Mouse (Mus musculus) heart, adult 9 months (tissue): ENCODE measurements at regions not wholly inside any gene's neighbourhood (a gene's known extent, or its start where the extent isn't known, plus 50 kb on each side); places are given as distances from the start of the nearest gene placed in this dataset.

ENCODE experiments used
- DNase-seq, 2 experiments: peaks; one replicate each; pipeline ENCODE4 v3.0.0; 2022; ENCODE audit warnings: low spot score in 2 of 2

DNA sequence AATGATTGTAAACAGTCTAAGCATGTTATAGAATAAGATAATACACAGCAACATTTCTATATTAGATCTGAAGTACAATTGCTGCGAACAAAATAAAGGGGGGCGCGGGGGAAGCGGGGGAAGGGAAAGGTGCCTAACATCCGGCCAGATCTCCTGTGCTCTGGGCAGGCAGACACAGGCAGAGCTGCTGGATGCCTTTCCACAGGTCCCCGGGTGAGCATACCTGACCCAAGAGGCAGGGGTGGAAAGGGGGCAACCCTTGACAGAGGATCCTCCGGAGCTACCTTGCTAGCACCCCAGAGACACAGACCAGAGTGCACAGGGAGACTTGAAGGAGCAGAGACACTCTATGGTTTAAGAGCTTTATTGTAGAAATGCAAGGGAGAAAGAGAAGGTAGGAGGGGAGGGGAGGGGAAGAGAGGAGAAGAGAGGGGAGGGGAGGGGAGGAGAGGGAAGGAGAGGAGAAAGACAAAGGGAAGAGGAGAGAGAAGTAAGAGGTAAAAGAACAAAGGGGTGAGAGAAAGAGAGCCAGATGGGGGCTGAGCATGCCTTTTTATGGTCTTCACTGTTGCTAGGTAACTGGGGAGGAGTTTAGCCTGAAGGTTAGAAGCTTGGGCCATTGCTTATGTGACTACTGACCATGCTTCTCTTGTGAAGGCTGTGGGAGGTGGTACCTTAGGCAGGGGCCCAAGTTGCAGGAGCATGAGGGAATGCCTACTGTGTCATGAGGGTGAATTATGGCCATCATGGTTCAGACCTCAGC is 308.2 kb upstream of the Negr1 start:
- no peak for DNase-seq

DNA sequence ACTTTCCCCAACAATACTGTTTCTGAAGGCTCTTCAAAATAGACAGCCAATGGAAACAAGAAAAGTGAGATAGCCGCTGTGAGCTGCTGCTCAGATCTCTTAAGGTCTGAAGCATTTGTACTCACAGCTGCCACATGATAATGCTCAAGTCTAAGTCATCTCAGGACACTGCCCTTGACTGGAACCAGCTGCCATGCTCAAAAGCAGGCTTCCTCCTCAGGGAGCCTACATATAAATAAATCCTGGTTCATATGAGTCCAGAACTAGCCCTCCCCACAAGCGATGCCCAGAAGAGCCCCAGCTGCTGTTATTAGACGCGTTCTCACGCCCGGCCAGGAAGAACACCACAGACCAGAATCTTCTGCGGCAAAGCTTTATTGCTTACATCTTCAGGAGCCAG is 304.9 kb upstream of the Negr1 start:
- DNase-seq, result peak; percentile 39 to 44

DNA sequence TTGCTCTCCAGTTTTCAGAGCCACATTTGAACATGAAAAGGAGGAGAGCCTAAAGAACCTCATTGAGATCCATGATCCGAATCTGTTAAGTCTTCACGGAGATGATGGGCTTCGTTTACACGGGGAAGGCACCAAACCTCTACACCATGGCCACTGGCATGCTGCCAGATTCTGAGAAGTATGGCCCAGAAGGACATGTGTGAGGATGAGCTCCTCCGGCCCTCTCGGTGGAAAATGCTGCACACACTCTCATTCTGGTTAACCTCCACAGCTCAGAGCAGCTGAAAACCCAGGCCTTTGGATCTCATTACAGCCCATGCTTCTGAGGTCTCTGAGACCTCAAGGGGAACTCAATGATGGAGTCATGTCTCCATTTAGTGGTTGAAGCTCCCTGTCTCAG is 296.9 kb upstream of the Negr1 start:
- DNase-seq, result no peak

DNA sequence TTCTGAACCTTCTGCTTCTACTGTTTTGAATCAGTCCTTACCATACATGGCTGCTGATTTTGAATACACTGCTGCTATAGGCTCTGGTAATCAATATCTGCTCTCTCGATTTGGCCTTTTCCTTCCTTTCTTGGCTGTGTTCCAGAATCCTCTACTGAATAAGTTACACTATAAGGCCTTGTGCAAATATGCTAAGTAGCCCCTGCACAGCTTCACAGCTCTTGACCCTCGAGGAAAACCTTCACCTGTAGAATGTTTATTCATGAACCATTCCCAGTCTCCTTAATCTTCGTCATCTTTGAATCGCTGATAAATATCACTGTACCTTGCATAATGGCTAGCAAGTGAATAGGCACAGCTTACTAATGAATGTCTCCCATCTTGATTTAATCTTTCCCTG is 293.9 kb upstream of the Negr1 start:
- no peak for DNase-seq

DNA sequence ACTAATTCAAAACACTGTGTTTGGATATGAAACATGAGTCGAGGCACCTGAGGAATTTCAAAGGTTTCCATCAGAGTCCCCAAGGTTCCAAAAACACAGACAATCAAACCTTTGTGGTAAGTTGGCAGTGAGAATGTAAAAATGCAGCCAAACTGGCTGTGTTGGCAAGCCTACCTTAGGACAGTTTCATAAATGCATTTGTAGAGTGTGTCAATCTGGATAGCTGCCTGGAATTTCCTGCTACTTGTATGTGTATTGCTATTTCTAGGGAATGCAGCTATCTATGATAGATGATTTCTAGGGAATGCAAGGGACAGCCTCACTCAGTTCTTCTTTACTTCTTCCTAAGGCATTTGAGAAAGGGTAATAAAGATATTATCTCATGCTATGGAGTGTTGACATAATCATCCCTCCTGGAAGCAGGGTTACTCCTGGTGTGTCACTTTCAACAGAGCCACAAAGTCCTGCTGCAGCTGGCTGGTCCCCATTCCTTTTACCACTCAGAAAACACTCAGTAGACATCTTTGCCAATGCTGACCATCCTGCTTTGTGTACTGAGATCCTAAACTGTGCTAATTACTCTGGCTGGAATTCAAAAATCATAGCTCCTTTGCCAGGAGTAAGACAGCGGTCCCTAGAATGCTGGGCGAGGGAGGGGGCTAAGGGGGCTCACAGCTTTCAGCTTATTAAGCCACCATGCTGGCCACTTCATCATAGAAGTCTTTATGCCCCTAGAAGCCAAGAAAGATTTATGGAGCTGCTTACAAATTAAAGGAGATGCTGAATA is 261.4 kb upstream of the Negr1 start:
- DNase-seq, result no peak

DNA sequence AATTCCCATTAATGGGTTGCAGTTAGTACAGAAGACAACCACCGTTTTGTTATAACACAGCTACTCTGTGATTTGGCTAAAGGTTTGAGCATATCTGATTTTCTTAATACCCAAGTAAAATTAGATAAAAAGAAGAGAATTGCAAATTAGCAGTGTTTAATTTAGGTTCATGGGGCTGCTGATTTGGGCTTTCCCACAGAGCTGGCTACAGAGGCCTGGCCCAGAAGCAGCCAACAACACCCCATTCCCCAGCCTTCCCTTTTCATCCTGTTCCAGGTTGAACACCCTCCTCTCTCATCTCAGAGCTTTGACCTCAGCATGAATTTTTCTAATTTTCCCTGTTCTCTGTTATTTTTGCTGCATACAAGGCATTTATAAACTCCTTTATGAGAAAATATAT is 260.3 kb upstream of the Negr1 start:
- DNase-seq, result no peak

DNA sequence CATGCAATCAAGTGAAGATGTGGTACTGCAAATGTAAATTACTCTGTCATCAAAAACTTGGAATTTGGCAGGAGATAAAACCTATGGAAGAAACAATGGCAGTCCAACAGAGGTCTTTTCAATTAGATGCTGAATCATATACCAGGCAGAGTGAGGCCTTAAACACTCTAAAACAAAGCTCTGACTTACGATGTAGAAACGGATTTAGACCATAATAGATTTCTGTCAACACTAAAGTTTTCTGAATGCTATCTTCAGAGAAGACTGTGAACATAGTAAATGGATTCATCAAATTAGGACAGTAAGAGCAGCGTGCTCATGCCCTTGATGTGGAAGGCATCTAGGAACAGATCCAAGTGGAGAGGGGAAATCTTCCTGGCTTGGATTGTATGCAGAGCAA is 259.8 kb upstream of the Negr1 start:
- no peak for DNase-seq

DNA sequence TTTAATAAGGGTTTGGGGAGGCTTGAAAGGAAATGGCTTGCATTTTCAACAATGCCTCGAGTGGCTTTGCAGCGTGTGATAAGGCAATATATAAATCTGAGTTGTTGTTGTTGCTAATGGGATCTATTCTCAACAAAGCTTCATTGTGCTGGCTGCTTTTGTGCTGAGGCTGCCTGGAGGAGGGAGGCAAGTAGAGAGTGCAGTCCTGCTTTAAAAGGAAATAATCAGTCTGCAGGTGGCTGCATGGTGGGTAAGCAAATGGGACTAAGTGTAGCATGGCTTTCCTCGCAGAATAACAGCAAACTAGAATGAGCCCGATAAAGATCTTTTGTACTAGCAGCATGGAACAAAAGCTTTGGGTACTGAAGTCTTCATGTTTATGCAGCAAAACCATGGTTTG is 257.4 kb upstream of the Negr1 start:
- DNase-seq, result no peak

DNA sequence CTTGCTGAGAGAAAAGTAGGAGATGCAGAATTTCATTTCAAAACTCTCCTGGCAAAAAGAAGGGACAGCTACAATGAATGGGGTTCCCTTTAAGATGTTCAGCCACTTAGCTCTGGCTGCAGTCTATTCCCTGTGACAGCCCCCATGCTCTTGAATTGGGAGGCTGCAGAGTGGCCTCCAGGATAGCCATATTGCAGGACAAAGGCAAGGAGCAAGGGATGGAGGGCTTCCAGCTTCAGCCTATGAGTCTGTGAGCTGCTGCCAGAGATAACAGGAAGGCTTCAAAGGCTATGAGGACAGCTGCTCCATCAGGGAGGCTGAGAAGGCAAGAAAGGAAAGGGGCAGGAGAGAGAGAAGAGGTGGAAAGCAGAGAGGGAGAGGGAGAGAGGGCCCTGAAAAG is 256.5 kb upstream of the Negr1 start:
- DNase-seq, result no peak

DNA sequence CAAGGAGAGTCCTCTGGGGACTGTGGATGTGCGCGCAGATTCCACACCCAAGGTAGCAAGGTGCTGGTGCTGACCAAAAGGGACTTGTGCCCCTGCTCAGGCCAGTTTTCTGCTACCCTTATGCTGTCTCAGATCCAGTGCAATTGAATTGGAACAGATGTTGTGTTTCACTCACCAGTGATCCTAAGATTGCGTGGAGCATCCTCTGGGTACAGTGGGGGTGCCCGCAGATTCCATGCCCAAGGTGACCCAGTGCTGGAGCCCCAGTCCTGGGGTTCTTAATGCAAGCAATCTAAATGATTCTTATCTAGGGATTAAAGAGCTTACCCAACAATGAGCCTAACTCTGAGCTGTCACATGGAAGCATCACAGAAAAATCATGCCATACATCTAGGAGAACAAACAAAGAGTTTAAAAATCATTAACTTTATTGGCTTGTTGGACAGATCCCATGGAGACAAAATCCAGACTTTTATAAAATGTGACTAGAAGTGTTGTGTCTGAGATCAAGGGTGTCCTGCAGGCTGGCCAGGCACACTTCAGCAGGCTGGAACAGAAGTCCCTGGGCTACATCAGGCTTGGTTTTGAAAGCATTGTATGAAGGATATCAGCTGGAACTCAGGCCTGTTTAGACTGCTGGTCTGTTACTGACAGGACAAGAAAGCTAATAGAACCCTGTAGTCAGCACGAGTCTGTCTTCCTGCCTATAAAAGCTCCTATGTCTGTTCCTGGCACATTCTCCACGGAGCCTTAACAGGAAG is 226.4 kb upstream of the Negr1 start:
- no peak for DNase-seq

DNA sequence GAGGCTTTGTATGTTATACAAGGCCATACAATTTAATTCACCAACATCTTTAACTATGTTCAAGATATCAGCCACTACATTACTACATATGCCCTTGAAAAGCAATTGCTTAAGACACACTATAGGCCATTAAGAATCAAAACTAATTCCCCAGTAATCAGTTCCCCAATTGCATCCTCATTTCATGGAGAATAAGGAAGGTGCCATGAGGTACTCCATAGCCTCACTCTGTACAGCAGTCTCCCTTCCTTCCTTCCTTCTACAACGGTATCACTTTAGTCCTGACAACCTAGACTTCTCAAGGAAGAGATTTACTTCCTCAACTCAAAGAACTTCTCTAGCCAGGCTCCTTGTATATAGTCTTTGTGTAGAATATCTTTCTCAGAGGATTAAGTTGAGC is 220.1 kb upstream of the Negr1 start:
- no peak for DNase-seq

DNA sequence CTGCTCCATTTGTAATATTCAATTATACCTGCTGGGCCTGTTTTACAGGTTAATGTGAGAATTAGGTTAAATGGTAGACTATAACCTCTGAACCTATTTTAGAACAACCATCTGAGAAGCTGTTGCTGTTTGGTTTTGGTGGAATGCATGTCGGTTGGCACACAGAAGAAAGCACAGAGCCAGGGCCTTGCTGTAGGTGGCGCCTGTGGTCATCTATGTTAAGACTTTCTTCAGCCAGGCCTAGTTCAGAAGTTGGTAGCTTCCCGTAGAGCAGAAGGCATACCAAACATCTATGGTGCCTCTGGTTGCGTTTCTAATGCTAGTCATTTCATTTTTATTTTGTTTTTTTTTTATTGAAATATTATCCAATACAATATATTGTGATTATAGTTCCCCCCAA is 209.9 kb upstream of the Negr1 start:
- no peak for DNase-seq

DNA sequence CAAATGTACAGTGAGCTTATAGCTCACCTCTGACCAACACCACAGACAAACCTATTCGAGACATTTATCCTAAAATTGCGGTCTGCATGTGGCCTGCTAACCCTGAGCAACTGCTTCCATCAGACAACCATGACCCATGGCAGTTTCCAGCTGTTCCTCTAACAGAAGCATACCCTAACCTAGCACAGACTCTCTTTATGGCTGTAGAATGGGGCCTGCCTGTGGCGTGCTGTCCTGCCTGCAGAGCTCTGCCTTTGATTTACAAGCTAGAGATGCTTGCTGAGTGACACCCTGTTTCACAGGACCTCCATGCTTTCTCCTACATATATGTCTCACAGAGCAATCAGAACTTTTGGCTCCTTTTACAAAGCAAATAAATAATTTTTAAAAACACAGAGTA is 208.2 kb upstream of the Negr1 start:
- DNase-seq, result no peak

DNA sequence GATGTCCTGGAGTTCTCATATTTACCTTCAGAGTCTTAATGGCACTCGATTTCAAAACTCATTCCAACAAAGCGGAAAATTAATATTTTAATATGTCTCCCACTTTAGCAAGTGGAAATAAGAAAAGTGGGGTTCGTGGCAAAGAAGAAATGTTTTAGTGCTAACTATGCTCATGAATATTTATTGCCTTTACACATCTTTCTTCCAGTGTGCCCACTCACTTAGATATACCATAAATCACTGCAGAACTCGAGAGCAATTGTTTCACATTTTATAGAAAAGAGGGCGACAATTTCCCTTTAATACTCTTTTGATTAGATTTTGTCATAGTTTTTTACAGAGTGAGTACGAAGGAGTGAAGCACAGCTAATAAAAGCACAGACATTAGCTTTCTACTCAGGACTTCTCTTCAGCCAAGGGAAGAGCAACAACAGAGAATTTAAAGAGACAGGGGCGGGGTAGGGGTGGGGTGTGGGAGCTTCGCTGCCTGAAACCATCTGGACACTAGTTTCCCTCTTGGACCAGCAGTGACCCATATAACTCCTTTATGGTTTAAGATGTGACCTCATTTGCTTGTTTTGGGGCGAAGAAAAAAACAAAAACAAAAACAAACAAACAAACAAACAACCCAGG is 207.6 kb upstream of the Negr1 start:
- DNase-seq, result no peak

DNA sequence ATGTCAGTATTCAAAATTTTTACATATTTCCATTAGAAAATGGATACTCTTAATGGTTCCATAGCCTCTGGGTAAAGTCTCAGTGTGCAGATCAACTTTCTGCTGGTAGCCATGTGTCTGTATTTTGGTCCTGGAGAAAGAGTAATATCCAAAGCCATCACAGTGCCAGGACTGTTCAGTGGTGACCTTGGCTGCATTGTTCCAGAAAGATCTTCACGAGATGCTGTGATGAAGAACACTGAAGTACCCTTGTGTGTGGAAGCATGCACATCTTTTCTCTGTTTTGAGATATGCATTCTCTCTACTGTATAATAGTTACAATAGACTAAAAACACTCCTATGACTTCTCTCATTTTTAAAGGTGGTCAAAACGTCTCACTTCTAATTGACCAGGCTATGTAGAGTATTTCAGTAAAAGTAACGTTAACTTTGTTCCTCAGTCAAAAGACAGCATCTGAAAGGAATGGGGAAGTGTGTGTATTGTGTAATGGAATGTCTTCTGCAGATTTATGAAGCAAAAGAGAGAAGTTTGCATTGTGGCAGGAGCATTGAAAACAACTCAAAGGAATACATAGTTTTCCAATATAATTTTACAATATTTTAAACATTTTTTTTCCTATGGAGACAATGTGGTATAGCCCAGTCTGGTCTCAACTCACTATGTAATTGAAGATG is 192.8 kb upstream of the Negr1 start:
- DNase-seq, result no peak

DNA sequence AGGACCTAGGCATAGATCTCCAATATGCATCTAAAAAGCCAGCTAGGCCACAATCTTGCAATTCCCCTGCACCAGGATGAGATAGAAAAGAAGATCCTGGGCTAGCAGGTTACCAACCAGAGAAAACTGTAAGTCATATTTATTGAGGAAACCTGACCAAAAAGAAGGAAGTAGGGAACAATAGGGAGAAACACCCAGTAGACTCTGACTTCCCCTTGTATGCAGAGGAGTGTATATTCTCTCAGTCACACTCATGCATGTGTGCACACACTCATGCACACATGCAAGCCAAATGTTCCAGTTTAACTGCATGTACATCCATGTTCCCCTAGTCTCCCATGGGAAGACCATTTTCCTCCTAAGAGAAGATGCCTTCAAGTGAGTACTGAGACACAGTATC is 184.9 kb upstream of the Negr1 start:
- DNase-seq, result no peak

DNA sequence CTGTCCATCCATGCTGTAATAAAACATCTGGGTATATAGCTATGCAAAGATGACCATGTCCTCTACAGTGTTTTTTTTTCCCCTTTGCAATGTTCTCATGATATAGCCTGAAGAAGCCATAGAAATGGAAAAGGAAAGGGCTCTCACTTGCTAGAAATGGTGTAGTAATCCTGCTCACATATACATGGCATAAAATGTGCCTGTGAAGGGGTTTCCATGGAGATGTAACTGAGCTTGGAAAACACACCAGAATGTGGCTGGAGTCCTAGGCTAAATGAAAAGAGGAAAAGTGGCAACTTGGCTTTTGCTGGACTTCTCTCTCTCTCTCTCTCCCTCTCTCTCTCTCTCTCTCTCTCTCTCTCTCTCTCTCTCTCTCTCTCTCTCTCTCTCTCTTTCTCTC is 178.7 kb upstream of the Negr1 start:
- no peak for DNase-seq

DNA sequence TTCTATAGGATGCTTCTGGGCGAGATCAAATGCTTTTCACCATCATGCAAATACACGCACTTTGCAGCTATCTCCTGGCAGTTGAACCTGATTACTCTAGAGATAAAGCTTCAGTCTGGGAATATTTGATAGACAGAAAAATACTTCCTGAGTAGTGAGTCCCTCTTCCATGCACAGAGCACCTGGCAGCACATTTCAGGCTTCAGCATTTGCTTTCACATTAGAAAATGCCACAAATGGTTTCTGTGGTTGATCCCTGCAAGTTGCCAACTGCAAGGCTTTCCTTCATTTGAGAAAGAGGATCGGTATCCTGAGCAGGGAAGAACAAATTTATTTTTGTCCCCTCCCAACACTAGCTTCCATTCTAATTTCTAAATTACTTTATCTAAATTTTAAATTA is 155.5 kb upstream of the Negr1 start:
- no peak for DNase-seq

DNA sequence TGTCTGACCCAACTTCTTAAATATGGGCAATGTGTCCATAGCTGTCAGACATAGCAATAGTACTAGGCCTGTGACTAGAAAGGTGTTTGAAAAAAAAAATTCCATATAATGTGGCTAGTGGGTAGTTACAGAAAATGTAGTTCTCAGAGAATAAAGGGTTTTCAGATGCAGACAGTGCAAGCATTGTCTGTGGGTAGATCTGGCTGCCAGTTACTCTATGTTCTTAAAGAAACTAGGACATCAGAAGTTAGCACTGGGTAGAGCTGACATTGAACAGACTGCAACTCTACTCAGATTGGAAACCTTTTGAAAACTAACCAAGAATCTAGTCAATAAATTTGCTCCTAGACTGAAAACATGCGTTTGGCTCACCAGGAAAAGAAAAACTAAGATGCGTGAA is 154.5 kb upstream of the Negr1 start:
- no peak for DNase-seq

DNA sequence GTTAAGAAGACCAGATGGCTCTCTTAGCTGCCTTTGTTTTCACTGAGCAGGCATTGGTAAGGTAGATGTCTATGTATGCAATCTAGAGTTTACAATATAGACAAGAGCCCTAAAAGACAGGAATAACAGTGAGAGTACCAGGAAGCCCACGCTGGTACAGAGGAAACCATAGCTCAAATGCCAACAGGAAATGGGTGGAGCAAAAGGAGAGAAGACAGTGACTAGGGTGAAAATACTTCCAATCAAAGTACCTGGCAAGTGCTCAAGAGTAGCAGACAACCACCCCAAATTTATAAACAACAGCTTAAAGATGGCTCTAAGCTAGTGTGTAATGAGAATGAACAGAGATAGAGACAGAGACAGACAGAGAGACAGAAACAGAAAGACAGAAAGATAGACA is 151.5 kb upstream of the Negr1 start:
- DNase-seq, result no peak

DNA sequence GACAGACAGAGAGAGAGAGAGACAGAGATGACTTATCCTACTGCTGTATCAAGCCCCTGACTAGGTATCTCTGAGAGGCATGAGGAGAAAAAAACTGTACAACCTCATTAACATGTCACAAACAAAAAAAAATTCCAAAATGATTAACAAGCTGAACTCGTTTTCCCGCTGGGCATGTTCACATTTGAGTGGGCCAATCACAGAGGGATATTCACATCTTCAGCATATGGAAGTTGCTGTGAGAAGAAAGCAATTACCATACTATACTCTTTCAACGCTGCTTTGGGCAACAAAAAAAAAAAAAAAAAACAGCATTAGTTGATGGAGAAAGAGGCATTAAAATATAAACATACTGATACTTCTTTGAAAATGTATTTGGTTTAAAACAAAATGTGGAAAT is 148.8 kb upstream of the Negr1 start:
- no peak for DNase-seq
